Mouse (Mus musculus): ENCODE measurements around the gene 1700015F17Rik.

DNA sequence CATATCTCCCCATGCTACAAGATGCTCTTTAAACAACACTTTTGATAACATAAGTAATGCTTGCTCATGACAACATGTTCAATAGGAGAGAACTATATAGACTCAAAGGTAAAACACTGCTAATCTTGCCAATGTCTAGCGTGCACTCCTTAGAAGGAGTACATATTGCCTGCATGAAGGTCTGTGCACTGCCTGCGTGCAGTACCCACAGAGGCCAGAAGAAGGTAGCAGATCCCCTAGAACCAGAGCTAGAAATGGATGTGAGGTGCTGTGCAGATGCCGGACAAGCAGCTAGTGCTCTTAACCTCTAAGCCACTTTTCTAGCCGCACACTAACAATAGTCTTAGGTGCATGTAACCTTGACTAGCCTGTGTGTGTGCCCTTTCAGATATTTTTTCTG is 13.2 kb upstream of the 1700015F17Rik start:
- TF ChIP-seq GATA1 (IDR thresholded peaks at IDR 0.05; ENCODE audit: low read length) (no peak), TAL1 (IDR thresholded peaks at IDR 0.05; ENCODE audit: low read length) (no peak)

Data from erythroblast, embryonic 14.5 days (primary cell).